Mouse (Mus musculus): ENCODE results near the gene Gp1bb. TPM values are rescaled to one million over a fixed set of nuclear protein-coding genes. Genes with fewer than 3 reads are reported as not detected.

Gene Gp1bb
- 2.4 and 3.9 TPM in 2 replicates for polyA plus RNA-seq (2011; ENCODE audit: insufficient read length, low read depth, missing spikeins)

DNA sequence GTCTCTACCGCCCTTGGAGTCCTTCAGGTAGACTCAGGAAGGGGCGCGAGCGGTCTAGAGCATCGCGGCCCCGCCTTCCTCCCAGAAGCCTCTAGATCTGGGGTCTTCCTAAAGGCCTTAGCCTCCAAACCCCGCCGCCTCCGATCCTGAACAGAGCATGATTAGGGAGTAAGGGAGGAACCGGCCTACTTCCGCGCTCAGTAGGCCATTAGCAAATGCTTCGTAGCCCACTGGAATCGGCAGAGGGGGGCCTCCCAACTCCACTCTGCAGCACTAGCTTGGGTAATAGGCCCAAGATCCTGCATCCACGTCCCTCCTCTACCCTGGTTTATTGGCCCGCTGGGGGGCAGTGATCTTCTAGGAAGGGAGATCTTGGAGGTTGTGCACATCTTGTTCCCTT is at the start of gene Gp1bb:
TSS of gene Gp1bb (minus strand) at position 385 of the 400 bp plus-strand sequence.
- Histone ChIP-seq H3K4me3 (ENCODE audit: insufficient read depth, low read length) (no peak within 1 kb of the TSS), H3K27ac (ENCODE audit: insufficient read depth, low read length) (no peak within 1 kb of the TSS), H3K4me1 (ENCODE audit: control insufficient read depth, insufficient read depth, low read length) (0 out of 2 replicates have a peak, but pooled peaks cover 4% of the 10 kb centered on the region)
- no peak for TF ChIP-seq CTCF (IDR thresholded peaks at IDR 0.05; ENCODE audit: borderline replicate concordance, insufficient read depth, low read length)
- no peak for TF ChIP-seq POLR2A (IDR thresholded peaks at IDR 0.05; ENCODE audit: low read depth, low read length)

DNA sequence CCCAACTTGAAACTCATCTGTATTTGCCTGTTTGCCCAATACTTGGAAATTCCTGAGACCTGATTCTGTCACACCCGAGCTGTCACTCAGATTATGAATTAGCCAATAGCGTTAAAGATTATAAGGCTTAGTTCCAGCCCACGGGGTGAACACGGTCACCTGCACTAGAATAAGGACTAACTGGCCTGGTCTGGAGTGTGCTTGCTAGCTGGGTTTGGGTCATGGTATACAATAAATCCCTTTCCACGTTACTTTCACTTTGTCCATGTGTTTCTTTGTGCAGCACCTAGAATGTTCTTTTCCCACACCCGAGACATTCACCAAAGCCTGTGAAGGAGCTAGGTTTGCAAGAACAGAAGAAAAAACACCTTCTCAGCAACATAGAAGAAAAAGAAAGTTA is 47.7 kb upstream of the Gp1bb start:
- Histone ChIP-seq H3K27ac (ENCODE audit: insufficient read depth, low read length) (no peak overlapping the region), H3K4me3 (ENCODE audit: insufficient read depth, low read length) (no peak overlapping the region), H3K4me1 (ENCODE audit: control insufficient read depth, insufficient read depth, low read length) (no peaks in the 10 kb centered on the region)
- TF ChIP-seq POLR2A (IDR thresholded peaks at IDR 0.05; ENCODE audit: low read depth, low read length) (no peak), CTCF (IDR thresholded peaks at IDR 0.05; ENCODE audit: borderline replicate concordance, insufficient read depth, low read length) (no peak)

DNA sequence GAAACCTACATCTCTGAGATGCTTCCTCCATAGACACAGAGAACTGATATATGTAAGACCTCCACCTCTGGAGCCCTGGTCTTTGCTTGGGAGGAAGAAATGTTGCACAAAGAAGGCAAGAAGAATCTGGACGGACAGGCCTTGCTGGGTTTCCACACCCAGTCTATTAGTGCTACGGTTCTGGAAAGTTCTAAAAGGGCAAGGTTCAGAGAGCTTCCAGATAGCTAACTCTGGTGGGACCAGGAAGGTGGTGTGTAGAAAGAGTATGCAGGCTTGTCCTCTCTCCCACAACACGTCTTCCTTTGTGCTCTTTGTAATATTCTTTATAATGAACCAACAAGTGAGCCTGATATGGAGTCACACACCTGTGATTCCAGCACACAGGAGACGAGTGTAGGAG is 36.4 kb upstream of the Gp1bb start:
- Histone ChIP-seq H3K27ac (ENCODE audit: insufficient read depth, low read length) (no peak overlapping the region), H3K4me1 (ENCODE audit: control insufficient read depth, insufficient read depth, low read length) (no peaks in the 10 kb centered on the region), H3K4me3 (ENCODE audit: insufficient read depth, low read length) (no peak overlapping the region)
- TF ChIP-seq CTCF (IDR thresholded peaks at IDR 0.05; ENCODE audit: borderline replicate concordance, insufficient read depth, low read length) (no peak), POLR2A (IDR thresholded peaks at IDR 0.05; ENCODE audit: low read depth, low read length) (no peak)

DNA sequence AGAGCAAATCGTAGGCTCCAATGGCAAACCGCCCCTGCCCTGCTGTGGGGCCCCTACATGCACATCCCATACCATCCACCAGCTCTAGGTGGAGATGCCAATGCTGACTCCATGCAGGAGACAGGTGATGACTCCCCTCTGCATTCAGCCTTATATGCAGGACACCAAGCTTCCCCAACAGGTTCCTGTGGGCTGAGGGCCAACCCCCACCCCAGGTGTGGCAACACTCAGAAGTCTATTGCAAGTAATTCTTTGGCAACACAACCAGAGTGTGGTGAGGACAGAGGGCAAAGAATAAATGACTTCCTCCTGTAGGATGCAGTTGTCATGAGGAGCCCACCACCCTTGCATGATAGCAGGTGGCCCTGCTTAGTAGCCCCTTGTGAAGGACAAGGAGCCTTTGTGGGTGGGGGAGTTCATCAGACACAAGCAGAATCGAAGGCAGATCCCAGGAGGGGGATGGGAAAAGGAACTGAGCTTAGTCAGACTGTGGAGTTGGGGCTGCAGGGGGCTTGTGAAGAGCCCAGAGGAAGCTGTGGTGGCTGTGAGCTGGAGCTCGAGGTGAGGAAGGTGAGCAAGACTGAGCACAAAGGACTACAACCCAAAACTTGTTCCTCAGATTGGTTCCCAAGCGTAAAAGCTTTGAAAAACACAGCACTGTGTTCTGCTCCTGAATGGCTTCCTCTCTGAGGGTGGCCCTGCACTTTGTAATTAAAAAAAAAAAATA is 33.3 kb upstream of the Gp1bb start:
- Histone ChIP-seq H3K4me1 (ENCODE audit: control insufficient read depth, insufficient read depth, low read length) (no peaks in the 10 kb centered on the region), H3K4me3 (ENCODE audit: insufficient read depth, low read length) (no peak overlapping the region), H3K27ac (ENCODE audit: insufficient read depth, low read length) (no peak overlapping the region)
- no peak for TF ChIP-seq POLR2A (IDR thresholded peaks at IDR 0.05; ENCODE audit: low read depth, low read length)
- no peak for TF ChIP-seq CTCF (IDR thresholded peaks at IDR 0.05; ENCODE audit: borderline replicate concordance, insufficient read depth, low read length)

DNA sequence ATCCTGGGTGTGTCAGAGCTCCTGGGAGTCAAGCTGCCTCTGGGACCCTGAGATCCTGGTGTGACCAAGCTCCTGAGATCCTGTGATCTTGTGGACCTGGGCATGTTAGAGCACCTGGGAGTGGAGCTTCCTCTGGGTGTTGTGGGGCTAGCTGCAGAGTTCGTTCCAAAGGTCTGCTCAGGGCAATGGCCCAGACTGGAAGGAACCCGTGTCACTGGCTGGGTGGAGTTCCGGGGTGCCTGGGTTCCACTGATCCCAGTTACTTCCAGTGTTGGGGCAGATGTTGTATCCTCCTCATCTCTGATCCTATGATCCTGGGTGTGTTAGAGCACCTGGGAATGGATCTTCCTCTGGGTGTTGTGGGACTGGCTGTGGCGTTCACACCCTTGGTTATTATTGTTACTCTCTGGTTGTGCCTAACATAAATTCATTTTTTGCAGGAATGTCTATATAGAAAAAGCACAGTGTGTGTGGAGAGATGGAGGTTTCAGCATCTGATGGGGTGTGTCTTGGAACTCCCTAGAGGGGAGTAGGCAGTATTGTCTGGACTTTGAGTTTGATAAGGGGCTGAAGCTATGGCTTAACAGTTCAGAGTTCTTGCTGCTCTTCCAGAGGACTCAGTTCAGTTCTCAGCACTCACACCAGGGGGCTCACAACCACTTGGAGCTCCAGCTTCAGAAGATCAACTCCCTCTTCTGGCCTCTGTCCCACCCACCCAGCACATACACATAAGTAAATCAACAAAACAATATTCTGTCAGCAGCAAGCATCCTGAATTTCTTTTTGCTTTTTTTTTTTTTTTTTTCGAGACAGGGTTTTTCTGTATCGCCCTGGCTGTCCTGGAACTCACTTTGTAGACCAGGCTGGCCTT is 31.3 kb upstream of the Gp1bb start:
- TF ChIP-seq POLR2A (IDR thresholded peaks at IDR 0.05; ENCODE audit: low read depth, low read length) (no peak), CTCF (IDR thresholded peaks at IDR 0.05; ENCODE audit: borderline replicate concordance, insufficient read depth, low read length) (no peak)
- Histone ChIP-seq H3K27ac (ENCODE audit: insufficient read depth, low read length) (no peak overlapping the region), H3K4me3 (ENCODE audit: insufficient read depth, low read length) (no peak overlapping the region), H3K4me1 (ENCODE audit: control insufficient read depth, insufficient read depth, low read length) (no peaks in the 10 kb centered on the region)

DNA sequence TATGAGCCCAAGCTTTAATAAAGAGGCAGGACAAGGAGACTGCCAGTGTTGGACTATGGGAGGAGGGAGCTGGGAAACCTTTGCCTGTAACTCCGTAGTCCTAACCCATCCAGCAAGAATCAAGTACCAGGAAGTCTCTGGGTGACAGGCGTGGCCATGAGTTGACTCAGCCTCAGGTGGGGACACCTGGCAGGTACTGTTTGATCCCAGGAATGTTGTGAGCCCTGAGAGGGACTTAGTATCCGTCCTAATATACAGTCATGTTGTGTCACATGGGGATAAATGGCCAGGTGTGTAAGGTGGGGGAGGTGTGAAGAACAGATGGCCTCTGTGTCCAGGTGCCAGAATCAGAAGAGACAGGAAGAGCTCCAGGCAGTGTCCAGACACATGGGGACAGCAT is 26.9 kb upstream of the Gp1bb start:
- Histone ChIP-seq H3K4me3 (ENCODE audit: insufficient read depth, low read length) (no peak overlapping the region), H3K4me1 (ENCODE audit: control insufficient read depth, insufficient read depth, low read length) (no peaks in the 10 kb centered on the region), H3K27ac (ENCODE audit: insufficient read depth, low read length) (no peak overlapping the region)
- TF ChIP-seq POLR2A (IDR thresholded peaks at IDR 0.05; ENCODE audit: low read depth, low read length): no peak
- no peak for TF ChIP-seq CTCF (IDR thresholded peaks at IDR 0.05; ENCODE audit: borderline replicate concordance, insufficient read depth, low read length)

DNA sequence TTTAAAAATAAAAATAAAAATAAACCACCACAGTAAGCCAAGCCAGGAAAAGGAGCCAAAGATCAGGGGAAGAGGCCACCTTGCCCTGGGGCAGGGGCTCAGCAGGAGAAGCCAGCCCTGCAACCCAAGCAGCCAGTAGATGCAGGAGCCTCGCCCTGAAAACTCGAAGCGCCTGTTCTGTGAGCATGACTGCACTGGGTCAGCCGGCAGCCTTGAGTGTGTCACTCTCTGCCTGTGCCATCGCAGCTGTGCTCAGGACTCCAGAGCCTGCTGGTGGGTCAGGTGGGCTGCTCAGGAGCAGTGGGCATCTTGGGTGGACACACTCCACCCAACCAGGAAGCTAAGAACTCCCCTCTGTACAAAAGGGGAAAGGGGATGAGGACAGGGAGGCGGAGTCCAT is 23.1 kb upstream of the Gp1bb start:
- H3K4me1 ChIP-seq (ENCODE audit: control insufficient read depth, insufficient read depth, low read length): no peaks in the 10 kb centered on the region
- no peak overlapping the region for H3K4me3 ChIP-seq (ENCODE audit: insufficient read depth, low read length)
- TF ChIP-seq POLR2A (IDR thresholded peaks at IDR 0.05; ENCODE audit: low read depth, low read length) (no peak), CTCF (IDR thresholded peaks at IDR 0.05; ENCODE audit: borderline replicate concordance, insufficient read depth, low read length) (no peak)
- no peak overlapping the region for H3K27ac ChIP-seq (ENCODE audit: insufficient read depth, low read length)

DNA sequence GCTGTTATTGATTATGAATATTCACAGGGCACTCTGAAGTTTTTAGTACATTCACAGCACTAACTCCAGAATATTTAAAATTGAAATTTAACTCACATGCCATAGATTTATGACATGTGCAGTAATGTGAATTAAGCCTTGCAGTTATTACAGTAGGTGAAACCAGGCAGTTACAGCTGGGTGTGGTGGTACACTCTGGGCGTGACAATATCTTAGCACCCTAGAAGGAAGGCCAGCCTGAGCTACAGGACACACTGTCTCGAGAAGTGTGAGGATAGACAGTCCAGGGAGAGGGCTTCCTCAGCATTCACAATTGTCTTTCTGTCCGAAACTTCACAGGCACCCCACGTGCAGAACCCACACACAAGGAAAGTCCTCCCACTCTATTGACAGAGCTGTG is 22.3 kb upstream of the Gp1bb start:
- H3K27ac ChIP-seq (ENCODE audit: insufficient read depth, low read length): no peak overlapping the region
- TF ChIP-seq POLR2A (IDR thresholded peaks at IDR 0.05; ENCODE audit: low read depth, low read length) (no peak), CTCF (IDR thresholded peaks at IDR 0.05; ENCODE audit: borderline replicate concordance, insufficient read depth, low read length) (no peak)
- H3K4me3 ChIP-seq (ENCODE audit: insufficient read depth, low read length): no peak overlapping the region
- H3K4me1 ChIP-seq (ENCODE audit: control insufficient read depth, insufficient read depth, low read length): no peaks in the 10 kb centered on the region

DNA sequence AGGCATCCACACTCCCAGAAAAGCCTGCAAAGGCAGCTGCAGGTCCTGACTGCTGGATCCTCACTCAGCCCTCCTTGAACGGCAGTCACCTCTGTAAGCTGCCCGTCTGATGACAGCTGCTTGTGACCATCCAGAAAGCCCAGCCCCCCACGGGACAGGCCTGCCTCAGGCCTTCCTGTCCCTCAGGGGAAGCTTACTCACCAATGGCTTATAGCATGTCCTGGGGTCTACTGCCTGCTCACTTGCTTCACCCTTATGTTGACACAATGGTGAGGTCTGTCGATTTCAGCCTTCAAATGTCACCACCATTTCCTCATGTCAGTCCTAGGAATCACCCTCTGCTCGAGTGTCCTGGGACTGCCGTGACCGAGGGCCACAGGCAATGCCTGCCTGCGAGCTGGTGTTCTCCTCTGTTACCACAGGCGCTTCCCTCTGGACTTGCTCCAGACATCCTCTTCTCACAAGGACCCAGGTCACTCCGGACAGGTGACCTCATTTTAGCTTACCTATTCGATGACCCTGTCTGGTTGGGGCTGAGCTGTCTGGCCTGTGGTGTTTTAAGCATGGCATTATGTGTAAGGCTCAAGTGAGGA is 21.3 kb upstream of the Gp1bb start:
- H3K27ac ChIP-seq (ENCODE audit: insufficient read depth, low read length): no peak overlapping the region
- H3K4me1 ChIP-seq (ENCODE audit: control insufficient read depth, insufficient read depth, low read length): no peaks in the 10 kb centered on the region
- TF ChIP-seq POLR2A (IDR thresholded peaks at IDR 0.05; ENCODE audit: low read depth, low read length) (no peak), CTCF (IDR thresholded peaks at IDR 0.05; ENCODE audit: borderline replicate concordance, insufficient read depth, low read length) (no peak)
- no peak overlapping the region for H3K4me3 ChIP-seq (ENCODE audit: insufficient read depth, low read length)
